Mouse (Mus musculus) heart, embryonic 16.5 days (tissue): ENCODE results near the gene Thada. TPM values are rescaled to one million over a fixed set of nuclear protein-coding genes. Genes with fewer than 3 reads are reported as not detected.

Experiments used
- ATAC-seq: fragments of 200-750 bp; cut with Nextera tagmentation; replicated peaks from 2 replicates; pipeline ENCODE4 v1.8.0; 2017; ENCODE audit warnings: moderate number of reproducible peaks; ENCODE audit not compliant: insufficient read depth, low FRiP score; ENCODE audit errors: extremely low read depth
- H3K27ac ChIP-seq: fragments of 300-500 bp; sonication (generic); 2 replicates; pipeline ENCODE4 v1.5.1; 2014; ENCODE audit warnings: mild to moderate bottlenecking, low read length, control low read depth, moderate library complexity
- H3K27me3 ChIP-seq: fragments of 300-500 bp; sonication (generic); 2 replicates; pipeline ENCODE4 v1.6.1; 2014; ENCODE audit warnings: low read length, mixed read lengths; ENCODE audit not compliant: control insufficient read depth, insufficient read depth
- H3K36me3 ChIP-seq: fragments of 300-500 bp; sonication (generic); 2 replicates; pipeline ENCODE4 v1.6.1; 2014; ENCODE audit not compliant: control insufficient read depth, insufficient read depth
- H3K4me1 ChIP-seq: fragments of 300-500 bp; sonication (generic); 2 replicates; pipeline ENCODE4 v1.6.1; 2014; ENCODE audit warnings: low read length, mixed read lengths; ENCODE audit not compliant: control insufficient read depth, insufficient read depth
- H3K4me2 ChIP-seq: fragments of 300-500 bp; sonication (generic); 2 replicates; pipeline ENCODE4 v1.6.1; 2014; ENCODE audit warnings: low read depth, mild to moderate bottlenecking, control low read depth, low read length
- H3K4me3 ChIP-seq: fragments of 300-500 bp; sonication (generic); 2 replicates; pipeline ENCODE4 v1.5.1; 2014; ENCODE audit warnings: mild to moderate bottlenecking, control low read depth, low read length
- H3K9ac ChIP-seq: fragments of 300-500 bp; sonication (generic); 2 replicates; pipeline ENCODE4 v1.6.1; 2014; ENCODE audit warnings: low read length, control low read depth
- H3K9me3 ChIP-seq: fragments of 300-500 bp; sonication (generic); replicated peaks from 2 replicates; pipeline ENCODE4 v1.6.1; 2016; ENCODE audit warnings: low read length; ENCODE audit not compliant: control insufficient read depth
- WGBS: fragments of 180-500 bp; shearing (Covaris S2); extraction: QIAGEN DNeasy Blood & Tissue Kit; methylation state at CpG from one replicate; pipeline ENCODE4 v1.1.7; 2014; 5-methylcytosine and 5-hydroxymethylcytosine counted together
- polyA plus RNA-seq: library from polyadenylated mRNA; unstranded; fragments of >200 nt; fragmentation: Nextera tagmentation; extraction: Ambion mirVana; gene quantifications from 2 replicates; pipeline ENCODE4 v1.2.1, GENCODE M21; 2015

Thada gene
- polyA plus RNA-seq, 1 experiment from 2014 or later = 4.8 TPM

DNA sequence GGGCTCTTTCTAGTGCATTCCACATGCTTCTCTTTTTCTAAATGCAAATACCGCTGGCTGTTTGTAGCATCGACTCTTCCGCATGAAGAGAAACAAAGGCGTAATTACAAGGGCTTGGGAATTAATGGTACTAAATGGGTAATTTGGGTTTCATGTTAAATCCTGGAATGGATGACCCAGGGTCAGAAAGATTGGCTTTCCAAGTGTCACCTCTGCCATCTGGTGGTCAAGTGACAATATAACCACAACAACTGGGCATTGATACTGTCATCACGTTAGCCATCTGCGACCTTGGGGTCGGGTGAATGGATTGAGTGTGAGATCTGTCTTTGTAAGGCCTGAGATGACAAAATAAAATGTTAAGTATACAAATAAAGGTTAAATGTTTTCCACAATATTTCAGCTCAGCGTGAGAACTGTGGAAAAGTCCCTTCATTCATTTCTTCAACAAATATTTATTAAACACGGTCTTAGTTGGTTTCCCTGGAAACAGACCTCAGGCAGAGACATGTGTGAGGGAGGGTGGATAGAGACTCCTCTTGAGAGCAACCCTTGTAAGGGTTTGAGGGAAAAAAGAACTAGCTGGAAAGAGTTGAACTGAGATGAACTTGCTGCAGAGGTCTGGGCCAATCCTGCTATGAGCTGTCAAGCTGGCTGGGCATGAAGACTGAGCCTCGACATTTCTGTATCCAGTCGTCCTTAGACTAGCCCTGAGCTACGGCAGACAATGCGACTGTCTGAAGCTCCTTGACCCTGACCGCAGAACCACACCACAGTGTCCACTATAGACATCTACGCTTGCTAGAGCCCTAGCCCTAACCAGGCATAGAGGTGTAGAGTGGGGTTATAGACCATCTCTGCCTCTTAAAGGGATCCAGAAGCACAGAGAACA, 14.7 kb upstream of the Thada start:
- WGBS = 53% methylated on average over 15 of the region's 15 CpGs
- Histone ChIP-seq H3K4me1 (no peaks in the 10 kb centered on the region), H3K36me3 (no peaks in the 10 kb centered on the region), H3K4me3 (no peak overlapping the region), H3K27me3 (no peaks in the 10 kb centered on the region), H3K4me2 (no peak overlapping the region), H3K9me3 (no peaks in the 10 kb centered on the region), H3K9ac (no peak overlapping the region), H3K27ac (no peak overlapping the region)
- ATAC-seq = no peak

- ATAC-seq = no peak
- 78% methylated on average over 4 of the region's 4 CpGs for WGBS
- Histone ChIP-seq H3K4me1 (no peaks in the 10 kb centered on the region), H3K27ac (no peak overlapping the region), H3K4me3 (no peak overlapping the region), H3K9ac (no peak overlapping the region), H3K36me3 (no peaks in the 10 kb centered on the region), H3K27me3 (no peaks in the 10 kb centered on the region), H3K9me3 (no peaks in the 10 kb centered on the region), H3K4me2 (no peak overlapping the region)
These were observed 12.3 kb upstream of the Thada start for GRCm38 (mm10) chr17:84478276-84478675.

DNA sequence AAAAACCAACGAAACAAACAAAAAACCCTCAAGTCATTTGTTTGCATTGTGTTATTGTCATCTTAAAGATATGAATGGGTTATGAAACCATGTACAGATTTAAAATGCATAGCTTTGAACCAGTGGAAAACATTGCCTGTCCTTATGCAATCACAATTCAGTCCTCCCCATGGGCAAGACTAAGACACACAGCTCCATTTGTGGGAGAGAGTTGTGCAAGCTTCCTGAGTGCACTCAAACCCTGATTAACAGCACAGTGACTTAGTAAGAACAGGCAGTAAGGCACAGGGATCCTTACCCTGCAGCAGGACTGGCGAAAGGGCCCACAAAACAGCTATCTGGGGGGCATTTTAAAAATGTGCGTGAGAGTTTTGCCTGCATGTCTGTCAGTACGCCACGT, 11.2 kb upstream of the Thada start:
- no peak for ATAC-seq
- WGBS = 85% methylated on average over 5 of the region's 5 CpGs
- H3K27me3 ChIP-seq = no peaks in the 10 kb centered on the region

DNA sequence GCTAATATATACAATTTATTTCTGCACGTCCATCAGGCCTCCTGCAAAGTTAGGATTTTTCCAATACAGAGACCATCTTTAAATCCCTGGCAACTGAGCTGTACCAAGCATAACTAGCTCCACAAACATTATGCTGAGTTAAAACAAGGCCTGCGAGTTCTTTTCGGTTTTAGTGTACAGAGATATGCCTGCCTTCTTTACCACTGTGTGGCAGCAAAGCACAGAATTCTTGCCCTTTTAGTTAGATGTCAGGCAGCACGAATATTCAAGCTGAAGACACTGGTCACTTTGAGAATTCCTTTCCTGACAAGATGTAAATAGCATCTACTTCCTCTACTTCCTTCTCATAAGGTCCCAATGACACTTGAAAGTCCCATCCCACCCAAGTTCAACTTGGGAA, 8.3 kb upstream of the Thada start:
- H3K27ac ChIP-seq = no peak overlapping the region
- no peaks in the 10 kb centered on the region for H3K36me3 ChIP-seq
- ATAC-seq = no peak
- no peak overlapping the region for H3K4me3 ChIP-seq
- H3K9ac ChIP-seq = no peak overlapping the region
- WGBS = 52% methylated on average over 4 of the region's 4 CpGs
- no peaks in the 10 kb centered on the region for H3K9me3 ChIP-seq
- H3K4me1 ChIP-seq = no peaks in the 10 kb centered on the region
- H3K4me2 ChIP-seq = no peak overlapping the region
- H3K27me3 ChIP-seq = no peaks in the 10 kb centered on the region

More for the DNA sequence above, 11.2 kb upstream of the Thada start:
- Histone ChIP-seq H3K27ac (no peak overlapping the region), H3K4me1 (no peaks in the 10 kb centered on the region), H3K36me3 (no peaks in the 10 kb centered on the region), H3K4me3 (no peak overlapping the region), H3K4me2 (no peak overlapping the region), H3K9me3 (no peaks in the 10 kb centered on the region), H3K9ac (no peak overlapping the region)

- Histone ChIP-seq H3K27ac (no peak overlapping the region), H3K9ac (no peak overlapping the region), H3K4me1 (no peaks in the 10 kb centered on the region), H3K9me3 (no peaks in the 10 kb centered on the region), H3K27me3 (no peaks in the 10 kb centered on the region), H3K4me2 (no peak overlapping the region), H3K36me3 (peaks cover 34% of the 10 kb centered on the region), H3K4me3 (no peak overlapping the region)
- WGBS = 75% methylated on average over 4 of the region's 4 CpGs
- no peak for ATAC-seq
These were observed 31.0 kb downstream of the Thada start for GRCm38 (mm10) chr17:84435012-84435411.

DNA sequence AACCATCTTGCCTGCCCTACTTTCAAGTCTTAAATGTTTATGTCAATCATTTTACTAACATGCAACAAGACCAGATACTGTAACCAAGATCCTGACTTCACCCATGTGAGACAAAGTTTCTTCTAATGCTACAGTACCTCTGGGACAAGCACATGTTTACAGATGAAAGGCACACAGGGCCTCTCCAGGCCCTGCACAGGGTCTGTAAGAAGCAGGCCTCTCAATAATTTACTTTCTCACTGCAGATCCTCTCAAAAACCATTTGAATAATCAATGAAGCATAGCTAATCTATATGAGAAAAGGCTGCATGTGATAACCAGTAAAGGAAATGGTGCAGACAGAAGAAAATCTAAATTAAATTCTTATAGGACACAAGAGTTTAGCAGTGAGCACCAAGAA, 31.8 kb downstream of the Thada start:
- Histone ChIP-seq H3K4me2 (no peak overlapping the region), H3K27ac (no peak overlapping the region), H3K27me3 (no peaks in the 10 kb centered on the region), H3K9ac (no peak overlapping the region), H3K4me3 (no peak overlapping the region), H3K9me3 (no peaks in the 10 kb centered on the region), H3K4me1 (no peaks in the 10 kb centered on the region), H3K36me3 (peaks cover 34% of the 10 kb centered on the region)
- no peak for ATAC-seq

DNA sequence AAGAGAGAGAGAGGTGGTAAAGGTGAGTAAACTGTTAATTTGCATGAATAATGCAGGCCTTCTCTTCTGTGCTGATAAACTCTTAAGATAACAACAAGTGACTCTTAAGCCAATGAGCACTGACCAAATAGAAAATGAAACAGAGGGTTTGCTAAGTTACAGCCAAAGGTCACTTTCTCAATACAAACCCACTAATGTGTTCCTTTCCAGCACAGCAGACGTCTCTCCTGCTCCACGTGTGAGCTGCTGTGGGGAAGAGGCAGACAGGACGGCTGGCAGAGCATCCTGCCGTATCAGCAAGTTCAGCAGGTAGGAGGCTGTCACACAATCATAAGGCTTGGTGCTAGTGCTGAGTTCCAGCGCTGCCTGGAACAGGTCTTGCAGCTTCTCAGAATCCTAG, 34.0 kb downstream of the Thada start:
- Histone ChIP-seq H3K36me3 (peaks cover 31% of the 10 kb centered on the region), H3K4me2 (no peak overlapping the region), H3K27me3 (no peaks in the 10 kb centered on the region), H3K4me3 (no peak overlapping the region), H3K9me3 (no peaks in the 10 kb centered on the region), H3K9ac (no peak overlapping the region), H3K4me1 (no peaks in the 10 kb centered on the region), H3K27ac (no peak overlapping the region)
- WGBS = 67% methylated on average over 5 of the region's 5 CpGs
- no peak for ATAC-seq

DNA sequence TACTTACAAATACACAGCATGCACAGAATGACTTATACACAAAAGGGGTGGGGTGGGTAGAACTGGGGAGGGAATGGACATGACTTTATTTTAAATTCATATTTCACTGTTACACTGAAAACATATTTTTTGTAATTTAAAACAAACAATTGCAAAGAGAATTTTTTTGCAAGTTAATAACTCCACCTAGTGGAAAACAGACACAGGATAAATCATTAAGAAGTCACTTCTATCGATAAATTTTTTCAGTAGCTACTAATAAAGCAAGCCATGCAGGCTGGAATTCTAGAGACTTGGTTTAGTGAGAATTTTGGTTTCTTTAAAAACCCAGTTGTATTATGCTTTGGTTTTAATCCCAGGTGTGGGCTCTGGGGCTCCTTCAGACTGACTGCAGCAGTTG, 41.7 kb downstream of the Thada start:
- 90% methylated on average over 1 of the region's 1 CpGs for WGBS
- Histone ChIP-seq H3K4me3 (no peak overlapping the region), H3K36me3 (peaks cover 34% of the 10 kb centered on the region), H3K27me3 (no peaks in the 10 kb centered on the region), H3K4me1 (peaks cover 13% of the 10 kb centered on the region), H3K9ac (no peak overlapping the region), H3K4me2 (no peak overlapping the region), H3K27ac (no peak overlapping the region), H3K9me3 (peaks cover 2% of the 10 kb centered on the region; the same call in 1 of the 2 replicates)
- no peak for ATAC-seq

DNA sequence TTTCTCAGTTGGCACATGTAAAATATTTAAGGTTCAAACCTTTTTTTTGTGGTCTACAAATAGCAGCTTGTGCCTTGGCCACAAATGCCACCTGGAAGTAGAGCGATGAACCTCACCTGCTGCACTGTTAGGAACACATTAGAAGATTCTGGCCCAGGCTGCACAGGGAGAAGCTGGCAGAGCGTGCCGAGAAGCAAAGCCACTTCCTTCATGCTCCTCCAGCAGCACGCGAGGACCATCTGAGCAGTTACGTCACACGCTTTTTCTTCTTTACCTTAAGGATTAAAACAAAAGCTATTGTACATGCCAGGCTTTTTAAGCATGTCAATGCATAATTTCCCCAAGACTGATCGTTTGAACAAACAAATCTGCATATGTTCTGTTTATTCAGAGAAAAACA, 43.1 kb downstream of the Thada start:
- peaks cover 28% of the 10 kb centered on the region for H3K36me3 ChIP-seq
- WGBS = 85% methylated on average over 8 of the region's 8 CpGs
- no peak overlapping the region for H3K4me3 ChIP-seq
- no peak for ATAC-seq
- no peak overlapping the region for H3K9ac ChIP-seq
- H3K4me1 ChIP-seq = peaks cover 14% of the 10 kb centered on the region
- peaks cover 2% of the 10 kb centered on the region; the same call in 1 of the 2 replicates for H3K9me3 ChIP-seq
- no peak overlapping the region for H3K27ac ChIP-seq
- H3K4me2 ChIP-seq = no peak overlapping the region
- no peaks in the 10 kb centered on the region for H3K27me3 ChIP-seq
